Mouse (Mus musculus) gastrocnemius, adult 8-10 months (tissue): ENCODE measurements around the gene Fastkd3. TPM values are rescaled to one million over a fixed set of nuclear protein-coding genes. Genes with fewer than 3 reads are reported as not detected.

Experiments used
- DNase-seq, 2 experiments: peaks; one replicate each; pipeline ENCODE4 v3.0.0; 2022; ENCODE audit warnings: low spot score in 2 of 2
- total RNA-seq, 4 experiments: library from RNA; stranded (reverse); gene quantifications; 2 replicates each; pipeline ENCODE4 v1.2.4; 2022

The Fastkd3 gene
- total RNA-seq, 4 experiments from 2014 or later = 8.5 to 12.2 (median 10.8) TPM

DNA sequence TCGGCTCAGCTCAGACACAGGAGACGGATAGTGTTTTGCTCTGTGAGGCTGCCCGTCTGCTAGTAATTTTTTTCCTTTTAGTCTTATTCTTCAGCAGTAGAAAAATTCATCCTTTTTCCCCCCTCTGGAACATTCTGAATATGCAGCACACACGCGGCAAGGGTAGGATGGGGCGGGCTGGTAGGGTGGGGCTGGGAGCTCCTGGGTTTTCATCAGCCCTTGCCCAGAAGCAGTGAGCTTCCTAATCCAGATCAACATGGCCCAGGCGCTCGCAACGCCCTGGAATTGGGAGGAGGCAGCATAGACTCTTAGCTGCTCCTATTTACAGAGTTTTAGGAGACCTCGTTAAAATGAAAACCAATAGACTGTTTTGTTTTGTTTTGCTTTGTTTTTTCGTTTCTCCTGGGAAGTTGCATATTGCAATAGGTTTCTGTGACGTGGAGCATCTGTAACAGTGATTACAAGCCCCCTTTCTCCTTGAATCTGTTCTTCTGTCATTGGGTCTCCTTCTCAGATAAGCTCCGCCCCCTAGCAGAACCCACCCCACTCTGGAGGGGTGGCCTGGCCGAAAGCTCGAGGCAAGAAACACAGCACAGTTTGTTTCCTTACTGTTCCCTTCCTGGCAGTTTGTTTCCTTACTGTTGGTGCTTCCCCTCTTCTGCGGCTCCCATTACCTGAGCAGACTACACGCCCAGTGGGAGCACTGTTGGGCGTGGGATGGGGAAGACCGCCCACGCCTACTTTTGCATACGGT lies 25.8 kb downstream of the Fastkd3 start:
- DNase-seq = no peak

DNA sequence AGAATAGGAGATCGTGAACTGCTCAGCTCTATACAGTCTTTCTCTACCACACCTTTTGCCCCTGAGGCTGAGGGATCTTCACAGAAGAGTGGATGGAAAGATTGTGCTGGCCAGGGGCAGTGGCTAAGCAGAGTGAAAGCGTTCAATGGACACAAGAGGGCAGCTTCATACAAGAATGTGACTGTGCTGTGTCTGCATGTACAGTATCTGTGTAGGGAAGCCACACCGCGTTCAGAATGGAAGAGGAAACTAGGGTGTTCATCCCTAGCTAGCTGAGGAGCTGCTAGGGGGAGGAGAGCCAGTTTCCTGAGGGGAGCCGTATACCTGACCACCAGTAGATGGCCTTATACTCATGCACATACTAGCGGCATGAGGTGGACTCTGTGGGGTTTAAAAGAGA lies 40.8 kb downstream of the Fastkd3 start:
- DNase-seq = no peak

DNA sequence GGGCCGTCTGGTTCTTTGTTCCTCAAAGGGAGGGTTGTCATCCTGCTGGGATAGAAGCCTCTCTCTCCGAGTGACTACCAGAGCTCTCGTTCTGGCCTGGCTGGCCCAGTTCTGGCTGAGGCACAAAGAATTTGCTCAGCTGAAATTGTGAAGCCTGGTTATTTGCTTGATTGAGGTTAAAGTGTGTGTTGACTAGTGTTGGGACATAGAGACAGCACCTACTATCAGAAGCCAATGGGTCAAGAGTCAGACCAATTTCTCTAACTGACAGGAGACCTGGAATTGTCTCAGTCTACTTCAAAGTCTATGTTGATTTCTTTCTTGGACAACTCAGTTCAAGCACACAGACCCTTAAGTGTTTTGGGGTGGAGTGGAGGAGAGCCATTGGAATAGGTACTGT lies 45.0 kb downstream of the Fastkd3 start:
- no peak for DNase-seq

Other genes starting within 250 kb of the Fastkd3 start
- gene Mtrr, start 85 bp upstream of the Fastkd3 start, total RNA-seq = 10 to 100 TPM; 23.5 to 27.7 (median 25.2) TPM
- under 1 TPM in 1 of 4 experiments, not detected in 3; 0.27 TPM for gene 1700001L19Rik, start 15.2 kb downstream of the Fastkd3 start, total RNA-seq